Mouse (Mus musculus) CD4-positive, CD25-positive, alpha-beta regulatory T cell, adult 4 months (primary cell): ENCODE data around the gene Rspry1. TPM values are rescaled to one million over a fixed set of nuclear protein-coding genes. Genes with fewer than 3 reads are reported as not detected.

Experiments used
- ATAC-seq: one replicate; pipeline ENCODE4 v1.8.0; 2017
- polyA plus RNA-seq, 2 experiments: library from polyadenylated mRNA; unstranded; fragments of 100-300 nt; shearing (Covaris generic); gene quantifications; one replicate each; pipeline ENCODE4 v1.2.1; 2017

Gene Rspry1
- polyA plus RNA-seq, result 10 to 100 TPM; 25.3 to 29.6 TPM

- ATAC-seq, result peak; percentile 95
Measured at GRCm38 (mm10) chr8:94601607-94602385, at the start of gene Rspry1, which contains the start of gene Fam192a. Gene Rspry1 (plus strand): TSS chr8:94601937. Gene Fam192a (minus strand): TSS chr8:94601997.

DNA sequence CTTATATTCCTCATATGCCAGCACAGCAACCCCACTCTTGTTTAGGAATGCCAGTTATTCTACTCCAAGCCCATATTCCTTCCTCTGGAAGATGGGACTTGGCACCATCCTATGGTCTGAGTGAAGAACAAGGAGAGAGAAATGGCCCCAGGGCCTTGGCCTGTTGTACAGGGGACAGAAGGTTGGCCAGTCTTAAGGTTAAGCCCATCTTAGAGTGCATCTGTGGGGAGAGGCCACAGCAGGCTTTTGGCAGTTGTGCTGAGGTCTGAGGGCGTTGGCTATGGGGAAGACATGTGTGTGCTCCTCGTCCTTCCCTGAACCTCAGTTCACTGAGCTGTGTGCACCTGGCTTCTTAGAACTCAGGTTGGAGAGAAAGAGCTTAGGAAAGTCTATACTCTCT, 49.0 kb upstream of the Rspry1 start:
- ATAC-seq, result no peak

DNA sequence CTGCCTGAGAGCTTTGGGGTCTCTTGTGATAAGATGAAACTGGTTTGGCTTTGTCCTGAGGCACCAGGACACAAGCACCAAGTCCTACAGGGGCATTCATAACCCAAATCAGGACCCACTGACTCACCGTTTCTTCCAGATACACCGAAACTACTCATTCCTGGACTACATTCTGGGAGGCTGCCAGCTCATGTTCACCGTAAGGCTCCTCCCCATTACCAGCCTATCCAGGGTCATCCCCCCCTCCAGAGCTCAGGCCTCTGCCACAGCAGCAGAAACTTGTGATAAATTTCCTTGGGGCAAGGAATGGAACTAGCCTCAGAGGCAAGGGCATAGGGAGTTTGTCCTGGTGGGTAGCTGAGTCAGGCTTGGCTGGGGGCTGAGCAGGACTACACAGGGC, 44.5 kb upstream of the Rspry1 start:
- ATAC-seq, result no peak

- ATAC-seq, result no peak
Measured at GRCm38 (mm10) chr8:94561256-94561655, 40.5 kb upstream of the Rspry1 start.

- no peak for ATAC-seq
Measured at GRCm38 (mm10) chr8:94564421-94564820, 37.3 kb upstream of the Rspry1 start.

GRCm38 (mm10) chr8:94566033-94566432, 35.7 kb upstream of the Rspry1 start:
- no peak for ATAC-seq

DNA sequence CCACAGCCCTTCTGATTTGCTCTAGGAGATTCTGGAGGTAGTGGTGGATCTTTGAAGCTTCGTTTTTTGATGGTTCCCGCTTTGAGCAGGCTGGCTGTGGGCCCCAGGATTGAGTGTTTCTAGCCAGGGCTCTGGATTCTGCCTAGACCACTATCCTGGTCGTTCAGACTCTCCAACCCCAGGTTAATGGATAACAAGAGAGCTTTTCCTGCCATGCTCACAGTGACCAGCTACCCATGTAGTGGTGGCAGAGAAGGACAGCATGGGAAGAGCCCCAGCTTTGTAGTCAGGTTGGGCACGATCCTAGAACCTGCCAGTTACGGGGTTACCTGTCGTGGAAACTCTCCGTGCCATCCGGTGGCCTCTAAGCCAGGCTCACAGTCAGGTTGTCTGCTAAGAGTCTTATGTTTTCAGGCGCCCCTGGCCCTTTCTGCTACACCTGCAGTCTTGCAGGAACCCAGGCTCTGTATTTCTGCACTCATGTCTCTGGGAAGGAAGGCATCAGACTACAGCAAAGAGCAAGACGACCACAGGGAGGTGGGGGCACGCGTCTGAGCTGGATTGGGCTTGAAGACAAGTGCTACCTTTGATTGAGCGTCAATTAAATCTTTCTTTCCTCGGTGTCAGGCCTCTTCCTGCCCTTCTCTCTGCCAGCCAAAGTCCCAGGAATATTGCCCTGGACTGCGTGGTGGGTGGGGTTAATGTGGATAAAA, 35.1 kb upstream of the Rspry1 start:
- no peak for ATAC-seq

DNA sequence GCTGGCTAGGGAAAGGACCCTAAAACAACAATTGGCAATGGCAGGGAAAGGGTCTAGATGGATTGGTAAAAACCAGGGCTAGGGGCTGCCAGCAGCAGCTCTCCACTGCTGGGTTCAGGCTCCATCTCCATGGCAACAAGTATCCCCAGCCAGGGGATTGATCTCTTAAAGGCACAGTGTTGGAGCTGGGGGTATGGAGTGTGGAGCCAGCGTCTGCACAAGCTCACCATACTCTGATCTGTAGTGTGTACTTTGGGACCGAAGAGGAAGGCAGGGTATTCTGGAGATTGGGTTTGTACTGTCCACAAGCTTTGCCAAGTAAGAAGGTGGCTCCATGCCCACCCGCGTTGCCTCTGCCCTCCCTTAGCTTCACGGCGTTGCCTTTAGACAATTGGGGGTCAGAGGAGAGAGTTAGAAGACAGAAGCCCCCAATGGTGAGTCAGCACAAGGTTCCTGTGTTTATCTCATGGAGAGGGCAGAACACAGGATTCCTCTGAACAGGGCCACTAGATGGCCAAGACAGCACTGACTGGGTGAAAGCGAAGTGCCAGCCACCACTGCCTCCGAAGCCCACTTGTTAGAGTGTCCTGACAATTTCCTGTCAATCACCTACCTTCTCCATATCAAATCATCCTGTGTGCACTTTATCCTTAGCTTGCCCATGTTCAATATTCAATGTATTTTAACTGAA, 34.4 kb upstream of the Rspry1 start:
- no peak for ATAC-seq

DNA sequence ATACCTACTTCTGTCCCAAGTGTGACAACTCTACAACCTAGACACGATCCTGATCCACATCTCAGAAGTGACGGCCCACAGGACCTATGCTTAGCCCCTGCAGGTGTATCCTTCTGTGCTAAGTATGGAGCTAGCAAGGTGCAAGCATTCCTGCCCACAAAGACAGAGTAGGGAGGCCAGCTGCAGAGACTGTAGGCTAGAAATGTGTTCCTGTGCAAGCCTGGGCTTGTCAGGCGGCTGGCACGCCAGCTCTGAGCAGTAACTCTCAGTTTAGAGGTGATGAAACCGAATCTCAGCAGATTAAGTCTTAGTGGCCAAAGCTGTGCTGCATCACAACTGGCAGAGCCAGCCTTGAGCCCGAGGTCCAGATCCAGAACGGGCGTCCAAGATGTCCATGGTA, 33.6 kb upstream of the Rspry1 start:
- no peak for ATAC-seq

DNA sequence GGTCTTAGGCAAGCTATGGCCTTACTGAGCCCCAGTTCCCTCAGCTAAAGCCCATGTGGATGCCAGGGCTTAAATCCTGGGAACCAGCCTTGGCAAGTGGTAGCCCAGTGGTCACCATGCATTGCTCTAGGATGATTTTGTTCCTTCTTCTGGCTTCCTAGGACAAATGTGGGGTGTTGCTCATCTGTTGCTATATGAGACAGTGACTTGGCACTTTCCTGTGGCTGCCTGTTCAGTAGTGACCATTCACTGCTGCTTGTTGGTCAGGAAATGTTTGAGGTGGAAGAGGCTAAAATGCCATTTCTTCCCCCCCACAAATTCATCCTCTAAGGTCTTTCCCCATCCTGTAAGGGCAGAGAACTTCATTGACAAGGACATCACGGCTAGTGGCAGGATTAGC, 32.3 kb upstream of the Rspry1 start:
- ATAC-seq, result no peak

- ATAC-seq, result no peak
Measured at GRCm38 (mm10) chr8:94571896-94572295, 29.8 kb upstream of the Rspry1 start.

GRCm38 (mm10) chr8:94574159-94574907, 27.4 kb upstream of the Rspry1 start:
- ATAC-seq, result no peak

- ATAC-seq, result no peak
Measured at GRCm38 (mm10) chr8:94575148-94575547, 26.6 kb upstream of the Rspry1 start.

DNA sequence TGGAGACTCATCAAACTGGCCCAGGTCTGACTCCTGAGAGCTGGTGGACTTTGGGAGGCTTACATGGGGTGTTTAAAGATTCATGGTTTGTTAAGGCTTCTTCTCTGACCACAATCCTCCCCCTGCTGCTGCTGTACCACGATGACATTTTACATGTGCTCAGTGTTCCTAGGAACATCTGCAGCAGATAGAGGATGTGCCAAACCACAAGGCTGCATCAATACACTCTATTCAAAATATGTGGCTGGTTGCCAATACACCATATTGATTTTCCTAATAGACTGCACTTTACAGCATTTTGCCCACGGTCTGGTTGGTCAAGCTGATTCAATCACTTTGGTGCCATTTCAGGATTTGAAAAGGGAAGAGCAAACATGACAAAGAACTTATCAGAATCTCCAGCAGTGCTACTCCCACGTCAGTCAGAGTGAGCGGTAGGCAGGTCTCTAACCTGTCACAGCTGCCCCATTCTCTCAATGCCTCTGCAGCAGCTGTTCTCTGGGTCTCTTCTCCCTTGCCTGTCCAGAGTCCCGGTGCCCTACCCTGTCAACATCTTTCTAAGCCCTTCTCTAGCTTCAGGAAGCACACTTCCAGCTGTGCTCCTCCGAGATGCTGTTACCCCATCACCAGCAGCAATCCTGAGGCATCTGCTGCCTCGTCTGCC, 19.8 kb upstream of the Rspry1 start:
- ATAC-seq, result no peak

GRCm38 (mm10) chr8:94582569-94582968, 19.2 kb upstream of the Rspry1 start:
- ATAC-seq, result no peak

DNA sequence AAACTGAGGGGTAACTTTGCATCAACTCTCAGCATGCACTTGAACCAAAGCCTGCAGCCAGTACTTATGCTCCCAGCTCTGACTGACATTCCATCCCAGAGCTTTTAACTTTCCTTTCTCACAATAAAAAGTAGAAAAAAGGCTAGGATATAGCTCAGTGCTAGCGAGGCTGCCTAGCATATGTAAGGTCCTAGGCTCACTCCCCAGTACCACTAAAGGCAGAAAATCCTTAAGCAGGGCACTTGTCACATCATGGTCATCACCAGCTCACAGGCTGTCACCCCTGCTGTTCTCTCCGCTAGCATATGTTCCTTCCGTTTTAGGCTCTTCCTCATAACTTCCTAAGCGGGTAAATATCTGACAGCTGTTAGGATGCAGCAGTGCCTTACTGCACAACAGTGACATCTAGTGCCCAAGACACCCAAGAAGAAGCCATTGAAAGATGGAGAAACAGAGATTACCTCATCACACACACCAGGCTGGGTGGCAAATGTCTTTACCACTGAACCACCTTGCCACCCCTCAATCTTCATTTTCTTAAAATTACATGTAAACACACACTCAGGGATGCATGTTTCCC, 17.4 kb upstream of the Rspry1 start:
- ATAC-seq, result no peak

DNA sequence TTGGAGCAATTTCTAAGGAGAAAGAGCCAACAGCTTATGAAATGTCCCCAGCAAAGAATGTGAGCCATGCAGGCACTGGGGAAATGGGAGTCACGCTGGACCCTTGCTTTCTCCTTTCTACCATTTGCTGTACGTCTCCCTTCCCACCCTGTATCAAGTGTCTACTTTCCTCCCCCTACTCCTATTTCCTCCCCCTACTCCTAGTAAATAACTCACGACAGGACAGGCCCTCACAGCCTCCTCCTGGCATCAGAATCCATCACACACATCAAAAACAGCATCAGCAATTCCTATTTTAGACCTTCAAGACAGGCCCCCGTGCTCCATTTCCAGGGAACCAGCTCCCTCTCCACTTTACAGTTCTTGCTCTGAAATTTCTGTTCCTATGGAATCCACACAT, 10.0 kb upstream of the Rspry1 start:
- no peak for ATAC-seq

GRCm38 (mm10) chr8:94594211-94594610, 7.5 kb upstream of the Rspry1 start:
- ATAC-seq, result peak; percentile 49

DNA sequence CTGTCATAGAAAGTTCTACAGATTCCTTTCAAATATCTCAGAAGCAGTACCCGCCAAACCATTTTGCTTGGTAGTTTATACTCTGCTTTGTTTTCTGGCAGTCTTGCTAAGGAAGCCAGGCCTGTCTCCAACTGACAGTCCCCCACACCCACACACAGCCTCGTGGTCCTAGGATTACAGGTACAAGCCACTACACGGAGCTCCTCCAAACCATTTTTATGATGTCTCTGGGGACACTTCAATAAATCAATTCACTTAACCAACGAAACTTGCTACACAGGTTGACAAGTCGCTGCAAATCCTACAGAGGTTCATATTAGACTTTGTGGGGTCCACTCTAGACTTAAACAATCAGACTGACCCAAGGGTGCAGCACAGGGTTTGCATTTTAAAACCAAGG, 1.3 kb upstream of the Rspry1 start:
- no peak for ATAC-seq

DNA sequence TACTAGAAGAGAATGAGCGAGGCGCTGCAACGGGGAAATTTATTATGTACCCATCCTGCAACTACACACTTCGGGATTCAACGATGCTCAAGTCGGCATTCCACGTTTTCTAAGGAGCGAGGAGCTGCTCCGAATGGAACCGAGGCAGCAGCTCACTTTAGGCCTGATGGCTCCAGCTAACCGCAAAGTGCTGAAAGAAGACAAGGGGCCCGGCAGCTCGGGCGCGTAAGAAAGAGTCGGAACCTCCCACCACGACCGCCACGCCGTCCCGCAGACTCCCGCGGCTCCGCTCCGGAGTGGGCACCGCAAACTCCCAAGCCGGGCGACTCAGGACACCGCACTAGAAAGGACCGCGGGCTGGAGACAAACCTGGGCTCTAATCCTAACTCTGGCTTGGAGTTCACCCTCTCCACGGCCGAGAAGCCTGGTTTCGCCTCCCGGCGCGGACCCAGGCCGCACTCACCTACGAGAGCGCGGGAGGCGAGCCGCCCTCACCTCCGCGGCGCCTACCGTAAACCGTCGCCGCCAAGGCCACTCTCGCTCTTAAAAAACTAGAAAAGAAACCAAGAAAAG, 617 bp upstream of the Rspry1 start:
- no peak for ATAC-seq

DNA sequence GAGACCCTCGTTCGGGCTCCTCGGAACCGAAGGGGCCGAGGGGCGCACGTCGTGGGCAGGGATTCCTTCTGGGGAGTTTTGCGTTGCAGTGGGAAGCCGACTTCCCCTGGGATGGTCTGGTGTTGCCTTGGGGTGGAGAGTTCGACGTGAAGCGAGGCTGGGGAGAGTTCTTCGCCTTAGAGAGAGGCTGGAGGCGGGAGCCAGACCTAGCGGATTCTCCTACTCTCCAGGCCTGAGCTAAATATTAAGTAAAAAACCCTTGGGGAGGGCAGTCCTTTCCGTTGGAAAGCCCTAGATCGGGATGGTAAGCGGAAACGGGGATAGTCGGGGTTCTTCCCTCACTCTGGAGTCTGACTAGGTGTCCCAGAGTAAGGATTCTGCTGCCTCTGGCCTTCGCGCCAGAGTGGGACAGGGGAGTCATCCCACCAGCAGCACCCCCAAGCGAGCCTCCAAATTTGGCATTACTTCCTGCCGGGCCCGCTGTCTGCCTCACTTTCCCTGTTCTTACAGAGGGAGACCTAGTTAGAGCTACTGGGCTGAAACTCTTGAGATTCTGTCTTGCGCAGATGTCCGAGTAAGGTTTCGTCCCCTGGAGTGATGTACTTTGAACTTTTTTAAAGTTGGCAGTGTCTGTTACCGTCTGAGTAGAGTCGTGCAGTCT, 864 bp downstream of the Rspry1 start:
- no peak for ATAC-seq
